Mouse (Mus musculus) embryonic fibroblast, embryonic 13.5 days (primary cell): ENCODE results near the gene Atp5h. TPM values are rescaled to one million over a fixed set of nuclear protein-coding genes. Genes with fewer than 3 reads are reported as not detected.
"Not testable (repeated sequence)": the region's sequence is repeated elsewhere in the genome, so short reads cannot be mapped to it uniquely, and the experiment has no call there.

ENCODE experiments used
- H3K27ac ChIP-seq: 2 replicates; pipeline ENCODE4 v1.5.1; 2012; ENCODE audit warnings: low read length, control low read depth, inconsistent platforms; ENCODE audit not compliant: insufficient read depth
- H3K4me1 ChIP-seq: 2 replicates; pipeline ENCODE4 v1.6.1; 2011; ENCODE audit warnings: low read length; ENCODE audit not compliant: control insufficient read depth, insufficient read depth
- H3K4me3 ChIP-seq: 2 replicates; pipeline ENCODE4 v1.5.1; 2011; ENCODE audit warnings: mild to moderate bottlenecking, control low read depth, low read length; ENCODE audit not compliant: insufficient read depth
- CTCF ChIP-seq: IDR thresholded peaks from 2 replicates; pipeline ENCODE4 v1.5.1; 2011; ENCODE audit warnings: mild to moderate bottlenecking, control low read depth, low read length, moderate library complexity, borderline replicate concordance; ENCODE audit not compliant: insufficient read depth
- POLR2A ChIP-seq: IDR thresholded peaks from 2 replicates; pipeline ENCODE4 v1.6.1; 2011; ENCODE audit warnings: low read depth, mild to moderate bottlenecking, control low read depth, low read length, moderate library complexity
- polyA plus RNA-seq: library from polyadenylated mRNA; stranded (reverse); fragments of >200 nt; gene quantifications from 2 replicates; pipeline ENCODE4 v1.2.4, GENCODE M21; 2011; ENCODE audit warnings: low read depth; ENCODE audit not compliant: missing spikeins, insufficient read length

Atp5h gene
- 334 and 405 TPM in 2 replicates for polyA plus RNA-seq

DNA sequence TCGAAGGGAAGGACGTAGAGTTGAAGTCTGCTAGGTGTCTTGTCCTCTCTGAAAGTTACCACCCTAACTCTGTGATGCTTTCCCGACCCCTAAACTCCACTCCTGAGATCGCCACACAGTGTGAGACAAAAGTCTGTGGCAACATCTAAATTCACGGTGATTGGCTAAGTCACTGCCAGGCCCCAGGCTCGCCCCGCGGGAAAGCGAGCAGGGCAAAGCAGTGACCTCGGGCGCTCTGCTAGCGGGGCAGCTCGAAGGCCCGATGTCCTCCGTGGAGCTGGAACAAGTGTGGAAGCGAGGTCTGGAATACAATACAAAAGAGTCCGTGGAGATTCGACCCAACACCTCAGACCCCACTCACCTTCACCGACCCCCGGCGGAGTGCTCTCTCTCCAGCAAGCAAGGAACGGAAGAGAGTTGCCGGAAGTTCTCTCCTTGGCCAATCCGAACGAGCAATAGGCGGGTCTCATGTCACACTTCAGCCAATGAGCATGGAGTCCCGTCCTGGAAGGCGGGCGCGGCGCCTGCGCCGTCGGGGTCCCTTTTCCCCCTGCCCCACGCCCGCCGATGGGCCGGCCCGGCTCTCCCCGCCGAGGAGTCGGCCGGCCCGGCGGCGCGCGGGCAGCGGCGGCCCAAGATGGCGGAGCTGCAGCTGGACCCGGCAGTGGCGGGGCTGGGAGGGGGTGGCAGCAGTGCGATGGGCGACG is at the start of gene Atp5h, which contains the start of gene Kctd2:
Atp5h (minus strand) TSS at position 432 of the 707 bp plus-strand sequence.
Kctd2 (plus strand) TSS at position 598 of the 707 bp plus-strand sequence.
- peak; percentile 73 for TF ChIP-seq POLR2A
- no peak for TF ChIP-seq CTCF
- Histone ChIP-seq H3K27ac (peak within 1 kb of the TSS; percentile 2; the same call in 1 of the 2 replicates), H3K4me1 (peaks cover 6% of the 10 kb centered on the region), H3K4me3 (peak within 1 kb of the TSS; percentile 96)

DNA sequence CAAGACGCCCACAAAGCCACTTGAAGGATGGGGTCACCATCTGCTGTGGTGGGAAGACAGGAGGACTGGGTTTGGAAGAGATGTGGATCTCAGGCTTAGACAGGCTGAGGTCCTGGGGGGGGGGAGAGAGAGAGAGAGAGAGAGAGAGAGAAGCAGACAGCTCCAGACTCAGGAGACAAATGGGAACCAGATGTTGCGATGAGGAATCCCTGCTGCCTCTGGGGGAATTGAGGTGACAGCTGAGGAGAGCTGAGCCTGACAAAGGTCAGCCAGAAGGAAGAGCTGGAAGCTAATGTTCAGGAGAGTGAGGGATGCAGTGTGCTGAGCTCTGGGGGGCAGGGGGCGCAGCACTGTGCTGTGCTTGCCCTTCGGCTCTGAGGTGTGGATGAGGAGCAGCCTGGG is 47.5 kb upstream of the Atp5h start:
- no peaks in the 10 kb centered on the region for H3K4me1 ChIP-seq
- H3K27ac ChIP-seq, result no peak overlapping the region
- no peak overlapping the region for H3K4me3 ChIP-seq
- no peak for TF ChIP-seq POLR2A
- no peak for TF ChIP-seq CTCF

GRCm38 (mm10) chr11:115464851-115465250 is 45.1 kb upstream of the Atp5h start:
- TF ChIP-seq POLR2A (no peak), CTCF (no peak)
- H3K4me3 ChIP-seq, result no peak overlapping the region
- no peak overlapping the region for H3K27ac ChIP-seq
- H3K4me1 ChIP-seq, result no peaks in the 10 kb centered on the region

- Histone ChIP-seq H3K27ac (no peak overlapping the region), H3K4me1 (no peaks in the 10 kb centered on the region)
Observed at GRCm38 (mm10) chr11:115463397-115463796, 43.6 kb upstream of the Atp5h start.

GRCm38 (mm10) chr11:115462243-115462891 is 42.6 kb upstream of the Atp5h start, which contains the start of gene Slc16a5:
TSS of gene Slc16a5 (plus strand) at chr11:115462474.
- H3K27ac ChIP-seq, result no peak within 1 kb of the TSS
- no peak within 1 kb of the TSS for H3K4me3 ChIP-seq
- no peaks in the 10 kb centered on the region for H3K4me1 ChIP-seq
- no peak for TF ChIP-seq CTCF
- TF ChIP-seq POLR2A, result no peak

More at GRCm38 (mm10) chr11:115463397-115463796, 43.6 kb upstream of the Atp5h start:
- no peak overlapping the region for H3K4me3 ChIP-seq
- TF ChIP-seq CTCF (no peak), POLR2A (no peak)

GRCm38 (mm10) chr11:115461846-115462242 is 42.1 kb upstream of the Atp5h start:
- Histone ChIP-seq H3K4me3 (no peak overlapping the region), H3K4me1 (no peaks in the 10 kb centered on the region), H3K27ac (no peak overlapping the region)
- TF ChIP-seq CTCF (no peak), POLR2A (no peak)

GRCm38 (mm10) chr11:115460976-115461375 is 41.2 kb upstream of the Atp5h start:
- no peaks in the 10 kb centered on the region for H3K4me1 ChIP-seq
- TF ChIP-seq CTCF (no peak), POLR2A (no peak)

GRCm38 (mm10) chr11:115457405-115457804 is 37.6 kb upstream of the Atp5h start:
- Histone ChIP-seq H3K27ac (no peak overlapping the region), H3K4me3 (no peak overlapping the region), H3K4me1 (no peaks in the 10 kb centered on the region)
- no peak for TF ChIP-seq POLR2A
- TF ChIP-seq CTCF, result no peak

More at GRCm38 (mm10) chr11:115460976-115461375, 41.2 kb upstream of the Atp5h start:
- H3K4me3 ChIP-seq, result no peak overlapping the region
- H3K27ac ChIP-seq, result no peak overlapping the region

- H3K27ac ChIP-seq, result no peak overlapping the region
- TF ChIP-seq CTCF (no peak), POLR2A (no peak)
- no peak overlapping the region for H3K4me3 ChIP-seq
- H3K4me1 ChIP-seq, result no peaks in the 10 kb centered on the region
Observed at GRCm38 (mm10) chr11:115456182-115456581, 36.4 kb upstream of the Atp5h start.

DNA sequence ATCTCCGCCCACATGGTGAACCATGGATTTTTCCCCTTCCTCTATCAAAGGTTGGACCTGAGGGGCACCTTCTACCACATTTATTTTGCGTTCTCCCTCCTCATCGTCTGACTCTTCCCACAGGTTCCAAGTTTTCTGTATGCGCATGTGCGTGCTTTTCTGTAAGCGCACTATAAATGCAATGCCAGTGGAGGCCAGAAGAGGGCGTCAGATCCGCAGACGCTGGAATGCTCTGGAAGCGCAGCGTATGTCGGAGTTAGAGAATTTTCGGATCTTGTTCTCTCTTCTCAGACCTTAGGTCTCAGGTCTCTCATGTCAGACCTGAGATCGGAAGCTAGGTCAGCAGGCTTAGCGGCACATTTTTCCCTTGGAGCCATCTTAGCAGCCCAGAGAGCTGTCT is 35.9 kb upstream of the Atp5h start:
- TF ChIP-seq CTCF, result no peak
- no peak for TF ChIP-seq POLR2A
- H3K4me1 ChIP-seq, result no peaks in the 10 kb centered on the region
- no peak overlapping the region for H3K27ac ChIP-seq
- no peak overlapping the region for H3K4me3 ChIP-seq

- not testable (repeated sequence) for H3K4me1 ChIP-seq, H3K4me3 ChIP-seq, H3K27ac ChIP-seq
Observed at GRCm38 (mm10) chr11:115454822-115455221, 35.1 kb upstream of the Atp5h start.
